Mouse (Mus musculus): ENCODE measurements around the gene Gm13697. TPM values are rescaled to one million over a fixed set of nuclear protein-coding genes. Genes with fewer than 3 reads are reported as not detected.
A peak's percentile ranks its signal among the peaks of the same experiment; 100 is the strongest.
"Not testable (repeated sequence)": the region's sequence is repeated elsewhere in the genome, so short reads cannot be mapped to it uniquely, and the experiment has no call there.

Gm13697 gene
- polyA plus RNA-seq (2012; fragmentation: generic; extraction: Trizol) = not detected

DNA sequence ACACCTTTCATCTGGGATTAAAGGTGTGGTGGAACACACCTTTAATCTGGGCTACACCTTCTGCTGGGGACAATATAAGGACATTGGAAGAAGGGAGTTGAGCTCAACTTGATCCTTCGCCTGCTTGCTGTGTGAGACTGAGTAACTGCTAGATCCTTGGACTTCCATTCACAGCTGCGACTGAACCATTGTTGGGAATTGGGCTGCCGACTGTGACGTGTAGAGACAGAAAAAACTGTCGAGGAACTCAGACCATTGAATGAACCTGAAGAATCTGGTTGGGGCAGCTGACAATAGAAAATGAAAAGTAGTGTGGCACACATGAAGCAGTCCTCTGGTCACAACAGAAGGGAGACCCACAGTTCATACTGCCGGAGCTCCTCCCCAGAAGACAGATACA is at the start of gene Gm13697:
Gene Gm13697, plus strand, starts transcription at position 301 of the 400 bp plus-strand sequence.
- H3ac ChIP-seq (ENCODE audit: control insufficient read depth, insufficient read length); H3K36me3 ChIP-seq (ENCODE audit: control insufficient read depth, insufficient read depth); H3K4me3 ChIP-seq; H3K27me3 ChIP-seq (ENCODE audit: control insufficient read depth, insufficient read depth, insufficient read length); H3K4me2 ChIP-seq (ENCODE audit: low read depth); H3K79me2 ChIP-seq (ENCODE audit: control insufficient read depth, insufficient read depth): not testable (repeated sequence)

DNA sequence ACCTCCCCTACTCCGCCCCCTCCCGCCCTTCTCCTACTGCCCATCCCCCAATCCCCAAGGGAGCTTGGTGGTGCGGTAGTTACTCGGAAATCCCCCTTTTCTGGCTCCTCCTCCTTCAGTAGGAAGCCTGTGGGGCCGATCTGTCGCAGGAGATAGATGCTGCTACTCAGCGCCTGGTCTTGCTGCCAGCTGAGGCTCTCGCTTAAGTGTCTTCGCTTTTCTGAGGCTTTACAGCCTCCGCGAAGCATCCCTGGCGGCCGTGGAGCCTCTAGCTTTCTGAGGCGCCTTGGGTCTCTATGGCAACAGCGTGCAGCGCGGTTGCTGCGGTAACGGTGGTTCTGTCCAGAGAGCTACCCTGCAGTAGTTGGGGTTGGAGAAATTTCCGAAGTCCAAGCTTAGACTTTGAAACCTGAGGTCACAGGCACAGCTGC is 43.6 kb upstream of the Gm13697 start, which contains the start of gene Zswim2:
Gene Zswim2, minus strand, starts transcription at position 298 of the 431 bp plus-strand sequence.
- Histone ChIP-seq H3ac (ENCODE audit: control insufficient read depth, insufficient read length) (no peak within 1 kb of the TSS), H3K36me3 (ENCODE audit: control insufficient read depth, insufficient read depth) (no peaks in the 10 kb centered on the region), H3K27me3 (ENCODE audit: control insufficient read depth, insufficient read depth, insufficient read length) (no peaks in the 10 kb centered on the region), H3K4me3 (no peak within 1 kb of the TSS), H3K79me2 (ENCODE audit: control insufficient read depth, insufficient read depth) (no peaks in the 10 kb centered on the region), H3K4me2 (ENCODE audit: low read depth) (peak within 1 kb of the TSS; percentile 50)
- TF ChIP-seq E2F4 (IDR thresholded peaks at IDR 0.05; ENCODE audit: insufficient read depth) (no peak), SRF (IDR thresholded peaks at IDR 0.05; ENCODE audit: control insufficient read depth, insufficient read length, low read depth) (no peak), POLR2AphosphoS2 (IDR thresholded peaks at IDR 0.05; ENCODE audit: insufficient read length, low read depth) (no peak), MYOD1 (IDR thresholded peaks at IDR 0.05; ENCODE audit: control insufficient read depth in 1 of 3, insufficient read length in 2 of 3, low read depth in 2 of 3) (no peak), POLR2A (IDR thresholded peaks at IDR 0.05; ENCODE audit: insufficient read length, low read depth) (no peak), CEBPB (IDR thresholded peaks at IDR 0.05; ENCODE audit: insufficient read depth, poor library complexity, severe bottlenecking) (no peak), TCF12 (IDR thresholded peaks at IDR 0.05; ENCODE audit: insufficient read depth, poor library complexity, severe bottlenecking) (no peak), TCF3 (IDR thresholded peaks at IDR 0.05; ENCODE audit: insufficient read length, low read depth) (no peak)

DNA sequence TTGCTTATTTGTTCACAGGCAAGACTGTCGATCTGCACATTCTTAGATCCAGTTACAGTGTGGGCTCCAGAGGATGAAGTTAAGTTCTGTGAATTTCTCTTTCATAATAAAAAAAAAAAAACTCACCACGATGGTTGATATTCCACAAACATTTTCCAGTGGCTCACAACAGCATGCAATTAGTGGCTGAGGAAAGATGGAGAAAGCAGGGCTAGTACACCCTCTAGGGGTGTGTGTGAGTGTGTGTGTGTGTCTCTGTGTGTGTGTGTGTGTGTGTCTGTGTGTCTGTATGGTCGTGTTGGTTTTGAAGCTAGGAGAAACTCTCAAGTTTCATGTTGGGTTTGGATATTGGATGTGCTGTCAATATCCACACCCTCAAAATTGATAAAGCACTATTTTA is 43.2 kb upstream of the Gm13697 start:
- Histone ChIP-seq H3K27me3 (ENCODE audit: control insufficient read depth, insufficient read depth, insufficient read length) (no peaks in the 10 kb centered on the region), H3K4me2 (ENCODE audit: low read depth) (peak overlapping the region; percentile 50), H3ac (ENCODE audit: control insufficient read depth, insufficient read length) (no peak overlapping the region), H3K4me3 (no peak overlapping the region), H3K36me3 (ENCODE audit: control insufficient read depth, insufficient read depth) (no peaks in the 10 kb centered on the region), H3K79me2 (ENCODE audit: control insufficient read depth, insufficient read depth) (no peaks in the 10 kb centered on the region)
- TF ChIP-seq TCF3 (IDR thresholded peaks at IDR 0.05; ENCODE audit: insufficient read length, low read depth) = no peak
- no peak for TF ChIP-seq USF1 (IDR thresholded peaks at IDR 0.05; ENCODE audit: low read depth)
- no peak for TF ChIP-seq CEBPB (IDR thresholded peaks at IDR 0.05; ENCODE audit: insufficient read depth, poor library complexity, severe bottlenecking)
- TF ChIP-seq POLR2AphosphoS2 (IDR thresholded peaks at IDR 0.05; ENCODE audit: insufficient read length, low read depth) = no peak
- TF ChIP-seq MYOD1 (IDR thresholded peaks at IDR 0.05; ENCODE audit: control insufficient read depth in 1 of 3, insufficient read length in 2 of 3, low read depth in 2 of 3) = no peak
- TF ChIP-seq MAX (IDR thresholded peaks at IDR 0.05; ENCODE audit: low read depth) = no peak
- TF ChIP-seq TCF12 (IDR thresholded peaks at IDR 0.05; ENCODE audit: insufficient read depth, poor library complexity, severe bottlenecking) = no peak
- no peak for TF ChIP-seq MYOG (IDR thresholded peaks at IDR 0.05; ENCODE audit: control insufficient read depth in 1 of 3, insufficient read depth in 1 of 3, insufficient read length in 2 of 3, low read depth in 2 of 3)
- no peak for TF ChIP-seq E2F4 (IDR thresholded peaks at IDR 0.05; ENCODE audit: insufficient read depth)
- no peak for TF ChIP-seq REST (IDR thresholded peaks at IDR 0.05; ENCODE audit: insufficient read depth, insufficient read length)

DNA sequence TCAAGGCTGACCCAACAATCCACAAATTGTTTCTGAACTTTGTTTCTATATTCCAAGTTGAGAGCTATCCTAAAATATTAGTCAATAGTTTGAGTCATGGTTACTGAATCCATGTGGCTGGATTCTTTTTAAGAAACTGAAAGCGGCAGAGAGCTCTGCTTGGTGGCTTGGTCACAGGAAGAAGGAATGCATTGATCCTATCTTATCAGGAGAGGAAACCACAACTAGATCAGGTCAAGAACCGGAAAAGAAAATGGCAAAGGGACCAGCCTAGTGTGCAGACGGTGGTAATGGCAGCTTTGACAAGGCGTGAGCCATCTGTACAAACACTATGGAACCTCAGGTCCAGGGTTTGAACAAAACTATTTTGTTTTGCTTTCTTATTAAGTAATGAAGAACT is 42.8 kb upstream of the Gm13697 start:
- no peaks in the 10 kb centered on the region for H3K27me3 ChIP-seq (ENCODE audit: control insufficient read depth, insufficient read depth, insufficient read length)
- no peak overlapping the region for H3K4me3 ChIP-seq
- no peaks in the 10 kb centered on the region for H3K36me3 ChIP-seq (ENCODE audit: control insufficient read depth, insufficient read depth)
- H3ac ChIP-seq (ENCODE audit: control insufficient read depth, insufficient read length) = no peak overlapping the region
- H3K79me2 ChIP-seq (ENCODE audit: control insufficient read depth, insufficient read depth) = no peaks in the 10 kb centered on the region
- peak overlapping the region; percentile 50 for H3K4me2 ChIP-seq (ENCODE audit: low read depth)
- TF ChIP-seq MYOD1 (IDR thresholded peaks at IDR 0.05; ENCODE audit: control insufficient read depth in 1 of 3, insufficient read length in 2 of 3, low read depth in 2 of 3) (no peak), E2F4 (IDR thresholded peaks at IDR 0.05; ENCODE audit: insufficient read depth) (no peak), MAX (IDR thresholded peaks at IDR 0.05; ENCODE audit: low read depth) (no peak), POLR2AphosphoS2 (IDR thresholded peaks at IDR 0.05; ENCODE audit: insufficient read length, low read depth) (no peak), POLR2A (IDR thresholded peaks at IDR 0.05; ENCODE audit: insufficient read length, low read depth) (no peak), TCF12 (IDR thresholded peaks at IDR 0.05; ENCODE audit: insufficient read depth, poor library complexity, severe bottlenecking) (no peak), REST (IDR thresholded peaks at IDR 0.05; ENCODE audit: insufficient read depth, insufficient read length) (no peak), TCF3 (IDR thresholded peaks at IDR 0.05; ENCODE audit: insufficient read length, low read depth) (no peak), SRF (IDR thresholded peaks at IDR 0.05; ENCODE audit: control insufficient read depth, insufficient read length, low read depth) (no peak), USF1 (IDR thresholded peaks at IDR 0.05; ENCODE audit: low read depth) (no peak), CEBPB (IDR thresholded peaks at IDR 0.05; ENCODE audit: insufficient read depth, poor library complexity, severe bottlenecking) (no peak)

DNA sequence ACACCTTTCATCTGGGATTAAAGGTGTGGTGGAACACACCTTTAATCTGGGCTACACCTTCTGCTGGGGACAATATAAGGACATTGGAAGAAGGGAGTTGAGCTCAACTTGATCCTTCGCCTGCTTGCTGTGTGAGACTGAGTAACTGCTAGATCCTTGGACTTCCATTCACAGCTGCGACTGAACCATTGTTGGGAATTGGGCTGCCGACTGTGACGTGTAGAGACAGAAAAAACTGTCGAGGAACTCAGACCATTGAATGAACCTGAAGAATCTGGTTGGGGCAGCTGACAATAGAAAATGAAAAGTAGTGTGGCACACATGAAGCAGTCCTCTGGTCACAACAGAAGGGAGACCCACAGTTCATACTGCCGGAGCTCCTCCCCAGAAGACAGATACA is 29.1 kb upstream of the Gm13697 start, which contains the start of gene Gm13698:
Gene Gm13698, plus strand, starts transcription at position 301 of the 400 bp plus-strand sequence.
- not testable (repeated sequence) for H3K4me3 ChIP-seq; H3K36me3 ChIP-seq (ENCODE audit: control insufficient read depth, insufficient read depth); H3K4me2 ChIP-seq (ENCODE audit: low read depth); H3K79me2 ChIP-seq (ENCODE audit: control insufficient read depth, insufficient read depth); H3ac ChIP-seq (ENCODE audit: control insufficient read depth, insufficient read length); H3K27me3 ChIP-seq (ENCODE audit: control insufficient read depth, insufficient read depth, insufficient read length)

DNA sequence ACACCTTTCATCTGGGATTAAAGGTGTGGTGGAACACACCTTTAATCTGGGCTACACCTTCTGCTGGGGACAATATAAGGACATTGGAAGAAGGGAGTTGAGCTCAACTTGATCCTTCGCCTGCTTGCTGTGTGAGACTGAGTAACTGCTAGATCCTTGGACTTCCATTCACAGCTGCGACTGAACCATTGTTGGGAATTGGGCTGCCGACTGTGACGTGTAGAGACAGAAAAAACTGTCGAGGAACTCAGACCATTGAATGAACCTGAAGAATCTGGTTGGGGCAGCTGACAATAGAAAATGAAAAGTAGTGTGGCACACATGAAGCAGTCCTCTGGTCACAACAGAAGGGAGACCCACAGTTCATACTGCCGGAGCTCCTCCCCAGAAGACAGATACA is 23.3 kb upstream of the Gm13697 start, which contains the start of gene Gm13693:
Gene Gm13693, plus strand, starts transcription at position 301 of the 400 bp plus-strand sequence.
- H3K79me2 ChIP-seq (ENCODE audit: control insufficient read depth, insufficient read depth); H3K27me3 ChIP-seq (ENCODE audit: control insufficient read depth, insufficient read depth, insufficient read length); H3K4me2 ChIP-seq (ENCODE audit: low read depth); H3K36me3 ChIP-seq (ENCODE audit: control insufficient read depth, insufficient read depth); H3ac ChIP-seq (ENCODE audit: control insufficient read depth, insufficient read length); H3K4me3 ChIP-seq: not testable (repeated sequence)

DNA sequence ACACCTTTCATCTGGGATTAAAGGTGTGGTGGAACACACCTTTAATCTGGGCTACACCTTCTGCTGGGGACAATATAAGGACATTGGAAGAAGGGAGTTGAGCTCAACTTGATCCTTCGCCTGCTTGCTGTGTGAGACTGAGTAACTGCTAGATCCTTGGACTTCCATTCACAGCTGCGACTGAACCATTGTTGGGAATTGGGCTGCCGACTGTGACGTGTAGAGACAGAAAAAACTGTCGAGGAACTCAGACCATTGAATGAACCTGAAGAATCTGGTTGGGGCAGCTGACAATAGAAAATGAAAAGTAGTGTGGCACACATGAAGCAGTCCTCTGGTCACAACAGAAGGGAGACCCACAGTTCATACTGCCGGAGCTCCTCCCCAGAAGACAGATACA is 17.5 kb upstream of the Gm13697 start, which contains the start of gene Gm13695:
Gene Gm13695, plus strand, starts transcription at position 301 of the 400 bp plus-strand sequence.
- not testable (repeated sequence) for H3ac ChIP-seq (ENCODE audit: control insufficient read depth, insufficient read length); H3K4me2 ChIP-seq (ENCODE audit: low read depth); H3K36me3 ChIP-seq (ENCODE audit: control insufficient read depth, insufficient read depth); H3K79me2 ChIP-seq (ENCODE audit: control insufficient read depth, insufficient read depth); H3K4me3 ChIP-seq; H3K27me3 ChIP-seq (ENCODE audit: control insufficient read depth, insufficient read depth, insufficient read length)

DNA sequence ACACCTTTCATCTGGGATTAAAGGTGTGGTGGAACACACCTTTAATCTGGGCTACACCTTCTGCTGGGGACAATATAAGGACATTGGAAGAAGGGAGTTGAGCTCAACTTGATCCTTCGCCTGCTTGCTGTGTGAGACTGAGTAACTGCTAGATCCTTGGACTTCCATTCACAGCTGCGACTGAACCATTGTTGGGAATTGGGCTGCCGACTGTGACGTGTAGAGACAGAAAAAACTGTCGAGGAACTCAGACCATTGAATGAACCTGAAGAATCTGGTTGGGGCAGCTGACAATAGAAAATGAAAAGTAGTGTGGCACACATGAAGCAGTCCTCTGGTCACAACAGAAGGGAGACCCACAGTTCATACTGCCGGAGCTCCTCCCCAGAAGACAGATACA is 11.7 kb upstream of the Gm13697 start, which contains the start of gene Gm13696:
Gene Gm13696, plus strand, starts transcription at position 301 of the 400 bp plus-strand sequence.
- not testable (repeated sequence) for H3K79me2 ChIP-seq (ENCODE audit: control insufficient read depth, insufficient read depth); H3K36me3 ChIP-seq (ENCODE audit: control insufficient read depth, insufficient read depth); H3K4me3 ChIP-seq; H3K4me2 ChIP-seq (ENCODE audit: low read depth); H3K27me3 ChIP-seq (ENCODE audit: control insufficient read depth, insufficient read depth, insufficient read length); H3ac ChIP-seq (ENCODE audit: control insufficient read depth, insufficient read length)

DNA sequence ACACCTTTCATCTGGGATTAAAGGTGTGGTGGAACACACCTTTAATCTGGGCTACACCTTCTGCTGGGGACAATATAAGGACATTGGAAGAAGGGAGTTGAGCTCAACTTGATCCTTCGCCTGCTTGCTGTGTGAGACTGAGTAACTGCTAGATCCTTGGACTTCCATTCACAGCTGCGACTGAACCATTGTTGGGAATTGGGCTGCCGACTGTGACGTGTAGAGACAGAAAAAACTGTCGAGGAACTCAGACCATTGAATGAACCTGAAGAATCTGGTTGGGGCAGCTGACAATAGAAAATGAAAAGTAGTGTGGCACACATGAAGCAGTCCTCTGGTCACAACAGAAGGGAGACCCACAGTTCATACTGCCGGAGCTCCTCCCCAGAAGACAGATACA is 5.9 kb upstream of the Gm13697 start, which contains the start of gene Gm13694:
Gene Gm13694, plus strand, starts transcription at position 301 of the 400 bp plus-strand sequence.
- not testable (repeated sequence) for H3K4me2 ChIP-seq (ENCODE audit: low read depth); H3K4me3 ChIP-seq; H3K27me3 ChIP-seq (ENCODE audit: control insufficient read depth, insufficient read depth, insufficient read length); H3K79me2 ChIP-seq (ENCODE audit: control insufficient read depth, insufficient read depth); H3K36me3 ChIP-seq (ENCODE audit: control insufficient read depth, insufficient read depth); H3ac ChIP-seq (ENCODE audit: control insufficient read depth, insufficient read length)

Data from myocyte (in vitro differentiated cells).